Mouse (Mus musculus) ovary, postnatal 10 days (tissue): ENCODE results near the gene Gm20388.

Experiments
- DNase-seq: peaks from one replicate; pipeline ENCODE4 v3.0.0; 2022; ENCODE audit warnings: low spot score

The Gm20388 gene

GRCm38 (mm10) chr8:124389495-124389894, 4478.9 kb downstream of the Gm20388 start:
- no peak for DNase-seq

- DNase-seq, result no peak
Observed at GRCm38 (mm10) chr8:124391191-124391590, 4480.6 kb downstream of the Gm20388 start.

DNA sequence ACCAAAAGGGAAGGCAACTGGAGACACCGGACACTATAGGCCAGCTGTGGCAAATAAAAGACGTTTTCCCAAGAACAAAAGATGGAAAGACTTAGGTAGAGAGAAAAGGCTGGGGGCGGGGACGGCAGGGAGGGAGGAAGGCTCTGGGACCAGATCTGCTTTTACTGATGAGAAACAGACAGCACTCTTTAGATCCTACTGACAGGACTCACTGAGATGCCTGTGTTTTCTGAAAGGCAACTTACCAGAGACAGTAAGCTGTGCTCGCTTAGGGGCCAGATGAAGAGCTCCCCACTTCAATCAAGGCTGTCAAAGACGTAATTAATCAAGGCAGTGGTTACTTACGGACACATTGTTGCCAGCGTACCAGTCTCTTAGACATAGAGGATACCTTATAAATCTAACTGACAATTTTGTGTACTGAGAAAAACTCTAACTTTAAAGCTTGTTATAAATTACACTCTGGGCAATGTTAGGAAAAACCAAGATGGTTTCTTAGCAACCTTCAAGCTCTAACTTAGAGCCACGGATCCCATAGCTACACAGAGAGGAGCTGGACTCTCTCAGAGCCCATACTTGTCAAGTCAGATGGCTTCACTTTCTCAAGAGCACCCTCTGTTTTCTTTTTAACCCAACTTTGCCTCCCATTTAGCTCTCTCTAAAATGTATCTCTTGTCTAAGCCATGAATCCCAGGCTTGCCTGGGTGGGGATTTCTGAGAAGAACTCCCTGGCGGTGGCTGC, 4481.8 kb downstream of the Gm20388 start:
- no peak for DNase-seq

DNA sequence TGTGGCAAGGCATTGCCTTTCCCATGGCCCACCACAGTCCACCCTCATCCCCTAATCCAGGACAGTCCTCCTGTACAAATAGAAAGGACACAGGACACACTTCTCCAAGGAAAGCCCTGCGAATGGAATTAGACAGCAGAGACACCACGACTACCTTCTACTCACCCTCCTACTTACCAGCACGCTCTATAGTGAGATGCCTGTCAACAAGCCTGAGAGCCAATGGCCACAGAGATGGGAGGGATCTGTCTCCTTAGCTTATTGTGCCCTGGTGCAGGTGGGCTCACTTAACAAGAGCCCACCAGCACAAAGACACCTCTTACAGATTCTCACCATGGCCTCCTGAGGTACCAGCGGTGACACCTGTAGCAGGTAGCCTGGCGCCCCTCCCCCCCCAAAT, 4482.4 kb downstream of the Gm20388 start:
- no peak for DNase-seq

DNA sequence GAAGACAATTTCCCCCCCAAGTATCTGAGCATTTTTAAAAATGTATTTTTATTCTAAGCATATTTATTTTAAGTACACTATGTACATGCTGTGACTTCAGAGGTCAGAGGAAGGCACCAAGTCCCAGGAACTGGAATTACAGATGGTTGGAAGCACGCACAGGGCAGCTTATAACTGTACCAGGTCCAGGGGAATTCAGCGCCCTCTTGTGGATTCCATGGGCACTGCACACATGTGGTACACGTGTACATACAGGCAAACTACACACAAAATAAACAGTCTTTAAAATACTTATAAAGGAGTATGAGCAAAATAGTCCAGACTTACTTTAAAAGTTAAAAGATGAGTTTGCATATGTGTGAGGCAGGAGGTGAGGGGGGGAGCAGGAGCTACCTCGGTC, 4483.3 kb downstream of the Gm20388 start:
- DNase-seq, result no peak

- DNase-seq, result no peak
Observed at GRCm38 (mm10) chr8:124394951-124395350, 4484.3 kb downstream of the Gm20388 start.
